Mouse (Mus musculus) mature B cell (primary cell): Measurements from ENCODE around the gene H6pd.

ENCODE experiments used
- in situ Hi-C: fragments of 300-500 bp; cut with MboI; formaldehyde crosslinking; loops from 2 replicates; pipeline ENCODE4 v1.14.3; 2019

The H6pd gene

DNA sequence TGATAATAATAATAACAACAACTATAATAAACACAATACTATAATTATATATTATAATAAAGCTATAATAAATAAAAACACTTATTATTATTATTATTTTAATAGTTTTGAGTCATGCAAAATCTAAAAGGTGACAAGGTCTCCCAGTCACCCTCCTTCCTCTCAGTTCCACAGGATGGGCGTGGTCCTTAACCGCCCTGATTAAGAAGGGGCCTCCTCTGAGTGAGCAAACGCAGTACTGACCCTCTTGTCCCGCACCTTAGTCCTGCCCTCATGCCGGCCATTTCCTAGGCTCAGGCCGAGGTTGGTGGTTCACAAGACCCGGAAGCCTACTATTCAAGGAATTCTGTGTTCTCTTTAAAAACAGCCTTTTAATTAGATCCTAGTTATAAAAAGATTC, 14.7 kb upstream of the H6pd start:
- in situ Hi-C loops: no loop called here

DNA sequence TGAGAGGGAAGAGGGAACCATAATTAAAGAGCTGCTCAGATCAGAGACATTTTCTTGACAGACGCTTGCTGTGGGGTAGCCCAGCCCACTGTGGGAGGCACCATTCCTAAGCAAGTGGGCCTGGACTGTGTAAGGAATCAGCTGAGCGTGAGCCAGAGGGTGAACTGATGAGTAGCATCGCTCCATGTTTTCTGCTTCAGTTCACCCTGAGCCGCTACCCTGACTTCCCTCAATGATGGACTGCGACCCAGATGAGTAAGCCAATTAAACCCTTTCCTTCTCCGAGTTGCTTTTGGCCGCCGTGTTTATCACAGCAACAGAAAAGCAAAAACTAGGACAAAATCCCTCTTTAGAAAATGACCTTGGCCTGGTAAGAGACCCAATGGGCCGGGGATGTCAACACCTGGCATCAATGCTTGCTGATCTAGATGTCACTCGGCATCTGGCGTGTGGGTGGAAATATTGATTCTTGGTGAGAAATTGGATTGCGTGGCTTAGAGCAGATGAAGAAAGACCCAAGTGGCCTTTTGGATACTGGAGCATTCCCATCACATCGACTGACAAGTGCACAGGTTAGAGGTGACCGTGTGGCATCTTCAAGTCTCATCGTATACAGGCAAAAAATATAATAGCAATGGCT, 11.0 kb upstream of the H6pd start:
- in situ Hi-C loops: no loop called here

DNA sequence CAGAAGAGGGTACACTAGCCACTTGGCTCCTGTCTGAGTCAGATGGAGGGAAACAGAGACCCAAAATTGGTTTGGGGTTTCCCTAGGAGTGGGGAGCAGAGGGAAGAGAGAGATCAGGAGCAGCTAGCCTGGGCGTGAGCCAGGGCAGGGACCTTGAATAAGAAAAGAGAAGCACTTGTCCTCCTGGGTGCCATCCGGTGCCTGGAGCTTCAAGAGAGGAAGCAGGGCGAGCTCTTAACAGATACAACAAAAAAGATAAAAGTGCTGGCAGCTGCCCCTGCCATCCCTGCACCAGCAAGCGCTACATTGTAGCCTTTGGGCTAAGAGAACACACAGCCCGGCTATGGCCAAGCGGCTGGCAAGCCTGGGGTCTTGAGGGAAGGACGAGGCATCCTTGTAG, 6.6 kb upstream of the H6pd start:
- in situ Hi-C loops: no loop called here

DNA sequence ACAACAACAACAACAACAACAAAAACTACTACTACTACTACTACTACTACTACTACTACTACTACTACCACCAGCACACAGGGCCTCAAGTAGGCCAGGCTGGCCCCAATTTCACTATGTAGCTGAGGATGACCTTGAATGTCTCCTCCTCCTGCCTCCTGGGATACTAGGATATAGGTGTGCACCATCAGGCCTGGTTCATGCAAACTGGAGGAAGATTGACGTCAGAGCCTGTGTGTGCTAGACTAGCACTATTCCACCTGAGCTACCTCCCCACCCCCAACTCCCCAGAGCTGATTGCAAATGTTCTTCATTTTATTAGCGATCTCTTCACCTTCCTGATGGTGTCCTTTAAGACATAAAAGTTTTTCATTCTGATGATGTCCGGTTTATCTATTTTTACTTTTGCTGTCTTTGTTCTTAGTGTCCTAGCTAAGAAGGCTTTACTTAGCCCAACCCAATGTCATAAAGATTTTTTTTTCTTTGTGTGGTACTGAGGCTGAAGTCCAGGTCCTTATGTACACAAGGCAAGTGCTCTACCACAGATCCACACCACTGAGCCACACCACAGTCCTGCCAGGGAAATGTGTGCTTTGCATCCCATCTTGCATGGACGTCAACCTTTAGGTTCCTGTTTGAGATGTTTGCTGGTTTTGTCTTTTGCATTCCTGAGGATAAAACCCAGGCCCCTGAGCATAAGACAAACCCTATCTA, 5.7 kb upstream of the H6pd start:
- in situ Hi-C loops: no loop called here

DNA sequence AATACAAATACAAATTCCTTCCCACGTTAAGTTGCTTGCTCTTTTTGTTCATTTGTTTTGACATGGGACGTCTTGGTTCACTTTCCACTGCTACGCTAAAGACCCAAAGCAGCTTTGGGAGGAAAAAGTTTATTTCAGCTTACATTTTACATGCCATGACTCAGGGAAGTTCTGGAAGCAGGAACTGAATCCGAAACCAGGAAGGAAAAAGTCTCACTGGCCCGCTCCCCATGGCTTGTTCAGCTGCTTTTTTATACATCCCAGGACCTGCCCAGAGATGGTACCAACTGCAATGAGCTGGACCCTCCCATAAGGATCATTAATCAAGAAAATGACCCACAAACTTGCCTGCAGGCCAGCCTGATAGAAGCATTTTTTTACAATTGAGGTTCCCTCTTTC, 5.0 kb upstream of the H6pd start:
- in situ Hi-C loops: no loop called here

DNA sequence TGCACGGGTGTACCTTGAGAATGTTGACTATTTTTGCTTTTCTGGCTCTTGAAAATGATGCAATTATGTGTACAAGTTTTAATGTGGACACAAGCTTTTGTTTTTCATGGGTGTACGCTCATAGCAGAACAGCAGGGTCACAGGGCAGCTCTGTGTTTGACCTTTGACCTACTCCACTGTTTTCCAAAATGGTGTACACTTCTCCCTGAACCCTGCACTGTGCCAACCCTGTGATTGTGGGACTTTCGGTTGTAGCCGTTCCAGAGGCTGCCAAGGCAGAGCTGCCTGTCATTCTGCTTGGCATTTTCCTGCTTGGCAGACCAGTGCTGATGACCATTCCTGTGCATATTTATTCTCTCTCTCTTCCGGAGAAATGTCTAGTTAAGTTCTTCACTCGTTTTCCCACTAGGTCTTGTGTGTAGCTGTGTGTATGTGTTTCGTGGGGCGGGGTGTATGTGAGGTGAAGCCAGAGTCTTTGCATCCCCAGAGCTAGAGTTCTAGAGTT, 4.4 kb upstream of the H6pd start:
- in situ Hi-C loops: no loop called here

DNA sequence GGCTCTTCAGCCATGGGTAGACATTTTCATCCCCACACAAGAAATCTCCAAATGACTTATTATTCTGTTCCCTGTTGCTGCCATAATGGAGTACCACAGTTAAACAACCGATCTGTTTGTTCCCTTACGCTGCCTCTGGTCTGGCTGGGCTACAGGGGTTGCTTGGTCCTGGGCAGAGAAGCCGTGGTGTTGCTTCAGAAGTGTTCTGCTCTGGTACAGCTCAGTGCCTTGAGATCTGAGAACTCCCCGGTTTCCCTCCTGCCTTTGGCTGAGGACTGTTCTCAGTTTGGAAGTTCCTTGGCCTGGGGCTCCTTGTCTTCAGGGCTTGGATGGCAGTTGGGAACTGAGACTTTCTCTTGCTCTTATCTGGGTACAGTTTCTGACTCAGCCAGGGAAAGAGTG, 3.5 kb upstream of the H6pd start:
- in situ Hi-C loops: no loop called here

DNA sequence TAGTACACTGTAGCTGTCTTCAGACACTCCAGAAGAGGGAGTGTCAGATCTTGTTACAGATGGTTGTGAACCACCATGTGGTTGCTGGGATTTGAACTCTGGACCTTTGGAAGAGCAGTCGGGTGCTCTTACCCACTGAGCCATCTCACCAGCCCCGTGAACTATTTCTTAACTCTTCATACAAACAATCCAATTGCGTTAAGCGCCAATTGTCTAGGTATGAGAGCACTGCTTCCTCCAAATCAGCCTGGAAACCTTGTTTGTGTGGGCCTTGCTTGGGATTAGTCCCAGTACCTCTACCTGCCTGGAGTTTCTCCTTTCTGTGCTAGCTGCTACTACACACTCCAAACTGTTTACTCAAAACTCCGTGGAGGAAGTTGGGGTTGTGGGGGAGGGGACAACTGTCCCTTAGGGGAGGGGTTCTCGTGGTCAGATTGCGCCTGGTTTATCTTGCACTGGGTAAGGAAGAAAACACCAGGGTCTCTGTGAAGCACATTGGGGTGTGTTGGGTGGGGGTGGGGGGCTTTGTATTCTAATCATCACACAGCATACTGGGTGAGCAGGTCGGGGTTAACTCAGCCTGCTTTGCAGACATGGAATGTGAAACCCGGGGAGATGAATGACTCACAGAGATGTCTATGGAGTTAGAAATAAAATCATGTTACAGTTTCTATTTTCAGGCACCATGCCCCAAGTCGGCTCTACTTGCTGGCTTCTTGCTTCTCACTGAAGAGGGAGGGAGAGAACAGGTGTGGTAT, 2.9 kb upstream of the H6pd start:
- in situ Hi-C loops: no loop called here

DNA sequence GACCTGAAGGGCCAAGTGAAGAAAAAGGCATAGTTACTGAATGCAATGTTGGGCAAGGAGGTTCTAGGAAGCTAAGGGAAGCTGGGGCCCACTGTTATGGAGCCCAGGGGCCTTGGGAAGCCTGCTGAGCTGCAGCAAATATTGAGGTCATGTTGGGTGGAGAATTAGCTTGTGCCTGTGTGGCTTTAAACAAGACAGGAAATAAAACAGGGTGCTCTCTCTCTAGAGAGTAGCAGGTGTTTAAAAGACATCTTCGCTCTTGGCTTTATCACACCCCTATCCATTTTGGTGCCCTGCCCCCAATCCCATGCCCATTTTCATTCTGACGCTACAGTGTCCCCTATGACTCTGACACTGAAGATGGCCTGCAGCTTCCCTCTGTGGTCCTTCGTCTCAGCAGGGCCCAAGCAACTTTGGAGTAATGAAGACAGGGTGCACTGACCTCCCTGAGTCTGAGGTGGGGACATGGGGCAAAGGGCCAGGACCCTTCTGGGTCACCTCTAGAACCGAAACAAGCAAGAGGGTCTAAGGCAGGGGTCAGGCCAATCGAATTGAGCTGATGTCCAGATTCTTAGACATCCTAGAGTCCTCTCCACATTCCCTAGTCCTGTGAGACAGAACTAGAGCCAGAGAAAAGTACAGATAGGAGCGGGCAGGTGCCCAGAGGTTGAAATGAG, 1.4 kb upstream of the H6pd start:
- in situ Hi-C loops: no loop called here

DNA sequence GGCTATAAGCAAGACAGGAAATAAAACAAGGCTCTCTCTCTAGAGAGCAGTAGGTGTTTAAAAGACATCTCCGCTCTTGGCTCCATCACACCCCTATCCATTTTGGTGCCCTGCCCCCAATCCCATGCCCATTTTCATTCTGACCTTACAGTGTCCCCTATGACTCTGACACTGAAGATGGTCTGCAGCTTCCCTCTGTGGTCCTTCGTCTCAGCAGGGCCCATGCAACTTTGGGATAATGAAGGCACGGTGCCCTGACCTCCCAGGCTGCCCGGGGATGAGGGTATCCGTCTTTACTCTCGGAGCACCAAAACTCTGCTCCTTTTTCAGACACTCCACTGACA, 736 bp upstream of the H6pd start:
- in situ Hi-C loops: no loop called here

DNA sequence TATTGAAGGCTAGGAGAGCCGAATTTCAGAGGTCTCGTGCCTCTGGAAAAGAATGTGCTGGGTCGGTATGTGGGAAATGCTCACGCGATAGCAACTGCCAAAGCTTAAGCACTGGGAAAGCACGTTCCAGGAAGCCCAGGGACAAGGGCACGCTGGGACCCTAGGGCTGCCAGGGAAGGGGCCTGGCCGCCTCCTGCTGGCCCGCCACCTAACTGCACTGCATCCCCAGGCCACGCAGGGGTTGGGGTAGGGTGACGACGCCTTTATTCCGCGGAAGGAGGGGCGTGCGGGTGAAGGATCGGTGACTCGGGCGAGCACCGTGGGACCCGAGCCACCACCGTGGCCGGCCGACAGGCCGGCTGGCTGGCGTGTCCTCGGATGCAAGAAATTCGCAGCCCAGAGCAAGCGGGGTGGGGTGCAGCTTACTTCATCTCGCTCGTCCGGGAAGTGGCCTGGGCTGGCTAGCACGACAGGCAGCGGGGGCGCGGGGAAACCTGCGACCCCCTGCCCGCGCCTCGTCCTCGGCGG, 434 bp downstream of the H6pd start:
- in situ Hi-C loops: no loop called here

DNA sequence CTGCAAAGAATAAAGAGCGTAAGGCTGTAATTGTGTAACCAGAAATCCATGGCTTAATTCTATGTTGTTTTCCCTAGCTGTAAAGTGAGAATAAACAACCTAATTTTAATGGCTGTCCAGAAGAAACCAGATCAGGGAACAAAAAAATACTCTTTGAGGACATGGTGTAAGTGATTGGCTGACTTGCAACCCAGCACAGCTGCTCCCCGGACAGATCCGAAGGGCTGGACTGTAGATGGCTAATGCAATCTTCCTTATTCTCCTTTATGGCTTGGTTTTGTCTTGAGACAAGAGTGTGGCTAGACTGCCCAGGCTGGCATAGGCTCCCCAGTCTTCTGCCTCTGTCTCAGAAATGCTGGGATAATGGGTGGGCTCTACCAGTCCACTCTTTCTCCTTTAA, 1.4 kb downstream of the H6pd start:
- in situ Hi-C loops: no loop called here

DNA sequence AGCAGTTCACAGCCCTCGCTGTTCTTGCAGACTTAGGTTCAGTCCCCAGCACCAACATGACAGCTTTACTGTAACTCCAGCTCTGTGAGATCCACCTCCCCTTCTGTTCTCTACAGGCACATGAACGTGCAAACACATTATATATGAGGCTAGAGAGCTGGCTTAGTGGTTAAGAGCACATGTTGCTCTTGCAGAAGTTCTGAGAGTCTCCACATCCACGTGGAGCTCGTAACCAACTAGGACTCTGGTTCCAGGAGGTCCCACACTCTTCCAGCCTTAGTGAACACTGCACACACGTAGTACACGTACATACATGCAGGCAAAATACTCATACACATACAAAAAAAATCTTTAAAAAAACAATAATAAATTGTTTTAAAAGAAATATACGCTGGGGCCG, 1.8 kb downstream of the H6pd start:
- in situ Hi-C loops: no loop called here

DNA sequence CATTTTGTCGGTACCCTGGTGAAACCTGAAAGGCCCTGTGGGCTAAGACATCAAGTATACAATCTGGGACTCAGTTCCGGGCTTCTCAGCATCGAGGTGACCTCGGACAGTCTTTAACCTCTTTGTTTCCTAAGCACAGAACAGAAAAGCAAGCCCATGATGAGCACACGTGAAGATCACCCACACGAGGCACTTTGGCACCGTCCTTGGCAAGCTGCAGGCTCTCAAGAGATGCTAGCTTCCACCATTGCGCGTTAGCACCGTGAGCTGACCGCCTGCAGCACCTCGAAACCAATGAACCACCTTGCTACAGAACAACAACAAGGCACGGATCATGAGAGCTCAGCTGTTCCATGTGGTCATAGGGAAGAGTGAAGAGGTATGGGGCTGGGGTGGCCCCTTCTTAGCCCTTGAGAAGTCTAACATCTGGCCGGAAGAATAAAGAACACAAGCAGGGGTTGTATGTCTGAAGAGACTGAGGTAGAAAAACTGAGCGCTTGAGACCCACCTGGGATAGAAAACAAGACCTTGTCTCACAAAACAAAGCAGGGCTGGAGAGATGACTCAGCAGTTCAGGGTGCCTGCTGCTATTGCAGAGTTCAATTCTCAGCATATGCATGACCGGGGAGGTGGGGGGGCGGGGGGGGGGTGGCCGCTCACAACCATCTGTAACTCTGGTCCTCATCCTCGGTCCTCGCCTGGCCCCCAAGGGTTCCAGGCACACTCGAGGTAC, 2.5 kb downstream of the H6pd start:
- in situ Hi-C loops: no loop called here

DNA sequence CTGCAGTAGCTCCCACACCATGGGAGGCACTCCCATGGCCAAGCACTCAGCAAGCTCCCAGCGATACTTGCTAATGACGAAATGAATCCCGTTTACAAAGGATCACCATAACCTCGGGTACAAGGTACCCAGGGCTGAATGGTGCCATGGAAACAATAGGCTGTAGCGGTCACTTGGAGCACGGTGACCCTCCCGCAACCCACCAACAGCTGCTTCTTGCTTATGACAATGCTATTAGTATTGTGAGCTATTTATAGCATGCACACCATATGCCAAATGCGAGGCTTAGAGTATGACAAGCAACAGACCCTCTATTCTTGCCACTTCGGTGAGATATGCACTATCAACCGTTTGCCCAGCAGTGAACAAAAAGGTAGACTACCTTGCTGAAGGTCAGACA, 3.6 kb downstream of the H6pd start:
- in situ Hi-C loops: no loop called here

DNA sequence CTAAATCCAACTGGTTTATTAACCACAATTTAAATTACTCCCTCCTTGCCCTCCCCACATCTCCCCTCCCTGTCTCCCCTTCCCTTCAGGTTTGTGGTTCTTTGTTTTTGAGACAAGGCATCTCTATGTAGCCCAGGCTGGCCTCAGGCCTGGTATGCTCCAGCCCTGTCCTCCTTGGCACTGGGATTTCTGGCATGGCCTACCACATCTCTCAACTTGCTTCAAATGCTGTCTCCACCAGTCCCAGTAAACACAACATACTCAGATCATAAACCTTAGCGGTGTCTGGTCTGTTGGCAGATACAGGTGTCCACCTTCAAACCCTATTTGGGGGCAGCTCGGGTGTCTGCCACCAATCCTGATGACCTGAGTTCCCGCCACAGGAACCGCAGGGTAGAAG, 5.2 kb downstream of the H6pd start:
- in situ Hi-C loops: no loop called here

DNA sequence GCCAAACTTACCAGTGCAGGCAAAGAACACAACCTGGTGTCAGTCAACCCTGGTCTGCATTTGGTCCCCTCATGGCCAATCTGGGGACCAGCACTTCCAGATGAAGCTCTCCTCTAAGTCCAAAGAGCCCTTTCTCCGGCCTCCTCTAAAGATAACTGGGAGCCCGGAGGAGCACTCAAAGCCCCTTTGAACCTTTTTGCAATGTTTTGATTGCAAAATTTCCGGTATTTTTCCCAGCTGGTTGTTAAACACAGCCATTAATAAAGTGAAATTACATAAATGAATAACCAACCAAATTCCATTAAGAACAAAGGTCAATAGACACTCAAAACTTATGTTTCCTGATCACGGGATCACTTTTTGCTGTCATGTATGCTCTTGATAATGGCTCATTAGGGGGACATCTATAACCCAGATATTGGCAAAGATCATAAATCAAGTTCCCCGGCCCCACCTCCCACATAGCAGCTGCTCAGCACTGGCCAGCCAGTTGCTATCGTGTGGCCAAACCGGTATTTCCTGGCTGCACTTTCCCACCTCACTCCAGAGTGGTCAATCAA, 5.7 kb downstream of the H6pd start:
- in situ Hi-C loops: no loop called here

DNA sequence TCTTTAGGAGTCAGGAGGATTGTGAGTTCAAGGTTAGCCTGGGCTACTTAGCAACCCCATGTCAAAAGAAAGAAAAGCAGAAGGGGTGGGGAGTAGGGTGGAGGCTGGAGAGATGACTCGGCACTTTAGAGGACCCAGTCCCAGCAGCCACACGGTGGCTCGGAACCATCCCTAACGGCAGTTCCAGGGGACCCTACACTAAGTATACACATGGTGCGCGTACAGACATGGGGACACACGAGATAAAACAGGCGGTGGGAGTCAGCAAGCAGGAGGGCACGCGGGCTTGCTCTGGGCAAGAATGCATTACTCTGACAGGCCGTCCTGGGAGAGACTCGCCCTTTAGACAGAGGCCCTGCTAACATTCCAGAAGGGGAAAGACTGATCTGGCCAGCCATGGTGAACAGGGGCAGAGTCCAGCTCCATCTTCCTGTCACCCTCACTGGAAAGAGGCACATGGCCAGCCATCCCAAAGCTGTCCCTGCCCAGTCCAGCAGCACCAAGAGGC, 6.7 kb downstream of the H6pd start:
- in situ Hi-C loops: no loop called here

DNA sequence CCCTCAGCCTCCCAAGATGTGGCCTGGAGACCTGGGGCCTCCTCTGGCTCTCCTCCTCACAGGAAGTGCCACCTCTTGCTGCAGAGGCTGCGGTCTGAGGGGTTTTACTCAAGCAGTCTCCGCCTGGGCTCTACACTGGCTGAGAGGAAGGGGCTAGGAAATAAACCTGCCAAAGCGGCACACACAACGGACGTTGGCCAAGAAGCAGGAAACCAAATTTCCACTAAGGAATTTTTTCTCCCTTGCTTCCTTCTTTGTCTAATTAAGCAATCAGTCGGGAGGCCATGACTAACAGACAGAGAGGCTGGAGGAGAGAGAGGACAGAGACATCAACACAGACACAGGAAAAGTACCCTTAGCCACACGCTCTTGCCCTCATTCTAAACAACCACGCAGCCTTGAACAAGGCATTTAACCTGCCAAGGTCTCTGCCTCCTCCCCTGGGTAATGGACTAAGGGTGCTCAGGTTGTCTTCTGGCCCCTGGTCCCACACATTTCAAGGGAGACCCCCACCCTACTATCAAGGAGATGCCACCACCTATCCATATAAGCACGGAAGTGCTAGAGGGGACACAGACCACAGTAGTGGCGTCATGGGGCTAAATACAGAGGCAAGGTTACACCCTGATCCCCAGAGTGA, 7.5 kb downstream of the H6pd start:
- in situ Hi-C loops: no loop called here

DNA sequence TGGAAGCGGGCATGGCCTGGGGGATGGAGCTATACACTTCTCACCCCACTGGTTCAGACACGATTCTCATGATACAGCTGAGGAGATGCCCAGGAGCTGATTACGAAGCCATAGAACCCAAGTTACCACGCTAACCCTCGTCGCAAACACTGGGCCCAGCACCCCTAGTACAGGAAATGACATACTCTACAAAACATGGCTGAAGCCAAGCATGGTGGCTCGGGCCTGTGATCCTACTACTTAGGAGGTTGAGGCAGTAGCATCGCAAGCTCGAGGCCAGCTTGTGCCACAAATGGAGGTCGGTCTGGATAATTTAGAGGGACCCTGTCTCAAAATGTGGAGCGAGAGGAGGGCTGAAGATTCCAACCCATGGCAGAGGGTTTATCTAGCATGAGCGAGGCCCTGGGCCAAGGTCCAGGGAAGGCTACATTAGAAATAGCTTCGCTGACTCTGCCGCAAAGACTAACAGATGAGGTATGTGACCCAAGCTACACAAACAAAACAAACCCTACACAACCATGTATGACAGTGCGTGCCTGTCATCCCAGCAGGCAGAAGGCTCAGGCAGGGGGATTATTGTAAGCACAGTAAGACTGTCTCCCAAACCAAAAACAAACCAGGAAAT, 8.8 kb downstream of the H6pd start:
- in situ Hi-C loops: no loop called here
